Mouse (Mus musculus) thymus, adult 2 months (tissue): ENCODE measurements around the gene Olfr488.

Experiments used
- CTCF ChIP-seq: fragments of 200-500 bp; IDR thresholded peaks from 2 replicates; pipeline ENCODE4 v1.5.1; 2012; ENCODE audit warnings: mild to moderate bottlenecking, control low read depth, low read length, moderate library complexity, borderline replicate concordance; ENCODE audit not compliant: control insufficient read depth, poor library complexity, insufficient read depth; ENCODE audit errors: extremely low read depth
- POLR2A ChIP-seq: fragments of 200-500 bp; IDR thresholded peaks from 2 replicates; pipeline ENCODE4 v1.6.1; 2012; ENCODE audit warnings: mild to moderate bottlenecking, low read length, control low read depth, moderate library complexity; ENCODE audit not compliant: control insufficient read depth, poor library complexity, insufficient read depth; ENCODE audit errors: extremely low read depth

DNA sequence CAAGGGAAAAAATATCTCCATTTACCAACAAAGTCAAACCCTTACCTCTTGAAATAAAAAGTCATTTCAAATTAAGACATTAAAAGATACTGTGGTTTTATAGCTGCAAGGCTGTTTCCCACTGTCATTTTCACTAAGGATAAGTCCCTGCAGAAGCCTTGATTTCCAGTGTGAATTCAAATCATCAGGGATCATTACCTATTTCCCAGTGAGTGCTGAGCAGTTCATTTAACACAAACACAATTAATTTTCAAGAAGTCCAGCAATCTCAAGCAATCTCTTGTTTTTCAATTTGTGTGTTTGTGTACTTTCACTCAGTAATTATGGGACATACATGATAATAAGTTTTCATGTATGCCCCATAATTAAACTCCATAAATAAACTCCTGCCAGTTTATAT, at the start of gene Olfr488:
- TF ChIP-seq POLR2A (no peak), CTCF (no peak)
